Mouse (Mus musculus): ENCODE results near the gene Tspan18.

DNA sequence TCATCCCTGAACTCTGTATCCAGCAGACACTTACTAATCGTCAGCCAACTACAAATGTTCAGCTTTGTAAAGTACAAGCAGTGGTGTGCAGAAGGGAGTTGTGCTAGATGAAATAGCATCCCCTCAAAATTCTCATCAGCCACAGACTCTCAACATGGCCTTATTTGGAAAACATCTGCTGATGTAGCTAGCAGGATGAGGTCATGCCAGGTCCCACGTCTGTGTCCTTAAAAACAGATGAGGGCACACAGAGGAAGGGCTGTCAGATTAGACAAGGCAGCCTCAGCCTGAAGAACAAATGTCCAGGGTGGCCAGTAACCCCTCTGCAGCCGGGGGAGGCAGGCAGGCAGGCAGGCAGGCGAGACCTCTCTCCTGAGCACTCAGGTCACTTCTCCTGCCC is 56.8 kb downstream of the Tspan18 start:
- no peak for TF ChIP-seq CTCF (IDR thresholded peaks at IDR 0.05; ENCODE audit: extremely low read depth, insufficient read depth, insufficient read length, insufficient replicate concordance)
- no peak for TF ChIP-seq POLR2A (IDR thresholded peaks at IDR 0.05; ENCODE audit: low read depth, low read length)
